10 mouse cellular contexts compared by ENCODE assay signal in genomic region chr10:21337191-21337590, GRCm38 (mm10). TPM values are rescaled to one million over a fixed set of nuclear protein-coding genes. Genes with fewer than 3 reads are reported as not detected.
DNase-seq lines count a peak whose midpoint lies in the region; ATAC-seq and TF ChIP-seq lines count a peak whose summit lies in the region.
"Had no signal": no experiment of that assay in that cellular context is flagged by ENCODE, and none has a peak within 500 bp of the region (broad histone marks: within the 10 kb centered on the region; RNA-seq: fewer than 3 reads in every experiment).

No protein-coding gene starts in this region.

- peaks cover 14% of the 10 kb centered on the region; the same call in 1 of the 2 replicates for H3K36me3 ChIP-seq in midbrain, postnatal 0 days (ENCODE audit: insufficient read depth, low read length)
- H3K36me3 ChIP-seq in midbrain, embryonic 15.5 days (replicated peaks) = peaks cover 11% of the 10 kb centered on the region
- H3K36me3 ChIP-seq in liver, embryonic 13.5 days = peaks cover 68% of the 10 kb centered on the region
- peaks cover 63% of the 10 kb centered on the region for H3K36me3 ChIP-seq in midbrain, embryonic 13.5 days

- no peak overlapping the region for H3K9ac ChIP-seq in midbrain, postnatal 0 days (replicated peaks; ENCODE audit: low read length, poor library complexity, severe bottlenecking)
- no peak overlapping the region for H3K9ac ChIP-seq in midbrain, embryonic 15.5 days
- no peak overlapping the region for H3K9ac ChIP-seq in liver, embryonic 13.5 days
- no peak overlapping the region for H3K9ac ChIP-seq in midbrain, embryonic 13.5 days (replicated peaks)

- H3K9me3 ChIP-seq in midbrain, postnatal 0 days (ENCODE audit: low read length) = no peaks in the 10 kb centered on the region
- no peaks in the 10 kb centered on the region for H3K9me3 ChIP-seq in midbrain, embryonic 15.5 days
- no peaks in the 10 kb centered on the region for H3K9me3 ChIP-seq in liver, embryonic 13.5 days (replicated peaks)
- no peaks in the 10 kb centered on the region for H3K9me3 ChIP-seq in midbrain, embryonic 13.5 days

- H3K4me1 ChIP-seq in midbrain, postnatal 0 days (ENCODE audit: insufficient read depth, low read length) = no peaks in the 10 kb centered on the region
- no peaks in the 10 kb centered on the region for H3K4me1 ChIP-seq in midbrain, embryonic 15.5 days
- H3K4me1 ChIP-seq in liver, embryonic 13.5 days (replicated peaks) = peaks cover 16% of the 10 kb centered on the region
- H3K4me1 ChIP-seq in midbrain, embryonic 13.5 days (replicated peaks) = peaks cover 3% of the 10 kb centered on the region; the same call in 1 of the 2 replicates

- peak; percentile 23 to 50 for DNase-seq in cerebellum, postnatal 14 days
- DNase-seq in cerebellum, adult 11 months = no peak
- peak; percentile 8 for DNase-seq in midbrain, postnatal 0 days (ENCODE audit: low spot score)
- peak; percentile 26 for DNase-seq in liver, embryonic 13.5 days
- DNase-seq in thymus, postnatal 14 days = peak; percentile 76
- DNase-seq in layer of hippocampus, postnatal 10 days (ENCODE audit: low spot score in 2 of 2) = no peak

- peak; percentile 59 for TF ChIP-seq CTCF in midbrain, postnatal 0 days (IDR thresholded peaks at IDR 0.05)

- no peak for ATAC-seq in midbrain, postnatal 0 days (ENCODE audit: low FRiP score)
- no peak for ATAC-seq in midbrain, embryonic 15.5 days (replicated peaks)
- no peak for ATAC-seq in liver, embryonic 13.5 days (ENCODE audit: low read depth)
- no peak for ATAC-seq in midbrain, embryonic 13.5 days

- 64% methylated on average over 2 of the region's 2 CpGs for WGBS in midbrain, postnatal 0 days
- 70% methylated on average over 2 of the region's 2 CpGs for WGBS in midbrain, embryonic 15.5 days
- 64% methylated on average over 2 of the region's 2 CpGs for WGBS in liver, embryonic 13.5 days (ENCODE audit: insufficient replicate concordance)
- WGBS in midbrain, embryonic 13.5 days = 70% methylated on average over 2 of the region's 2 CpGs

- no peak overlapping the region for H3K4me3 ChIP-seq in midbrain, postnatal 0 days (ENCODE audit: low read depth, low read length)
- H3K4me3 ChIP-seq in midbrain, embryonic 15.5 days = no peak overlapping the region
- H3K4me3 ChIP-seq in liver, embryonic 13.5 days (replicated peaks) = no peak overlapping the region
- no peak overlapping the region for H3K4me3 ChIP-seq in midbrain, embryonic 13.5 days (replicated peaks)

- no peak overlapping the region for H3K4me2 ChIP-seq in midbrain, postnatal 0 days (ENCODE audit: low read depth, low read length, poor library complexity, severe bottlenecking)
- no peak overlapping the region for H3K4me2 ChIP-seq in midbrain, embryonic 15.5 days
- H3K4me2 ChIP-seq in liver, embryonic 13.5 days = no peak overlapping the region
- H3K4me2 ChIP-seq in midbrain, embryonic 13.5 days (replicated peaks) = no peak overlapping the region

- no peak overlapping the region for H3K27ac ChIP-seq in midbrain, postnatal 0 days (ENCODE audit: low read depth, low read length)
- no peak overlapping the region for H3K27ac ChIP-seq in midbrain, embryonic 15.5 days
- H3K27ac ChIP-seq in liver, embryonic 13.5 days = no peak overlapping the region
- no peak overlapping the region for H3K27ac ChIP-seq in midbrain, embryonic 13.5 days

- H3K27me3 ChIP-seq in midbrain, postnatal 0 days (ENCODE audit: insufficient read depth, low read length) = no peaks in the 10 kb centered on the region
- no peaks in the 10 kb centered on the region for H3K27me3 ChIP-seq in midbrain, embryonic 15.5 days (replicated peaks)
- H3K27me3 ChIP-seq in liver, embryonic 13.5 days = no peaks in the 10 kb centered on the region
- no peaks in the 10 kb centered on the region for H3K27me3 ChIP-seq in midbrain, embryonic 13.5 days

RNA-seq across cellular contexts. Expression of gene Aldh8a1, which starts 39.9 kb away (rescaled TPM):
- 0.11 TPM in 1 of 2 replicates, not detected in the other for total RNA-seq in midbrain, postnatal 0 days (2014; rRNA removed)
- polyA plus RNA-seq in midbrain, postnatal 0 days (2015; fragmentation: Nextera tagmentation; extraction: Ambion mirVana) = not detected in 2 replicates
- polyA plus RNA-seq in midbrain, embryonic 15.5 days (2015; fragmentation: Nextera tagmentation; extraction: Ambion mirVana) = 0.06 and 0.18 TPM in 2 replicates
- polyA plus RNA-seq in liver, embryonic 13.5 days (2015; fragmentation: Nextera tagmentation; extraction: Ambion mirVana) = 10.8 and 14.6 TPM in 2 replicates
- polyA plus RNA-seq in midbrain, embryonic 13.5 days (2015; fragmentation: Nextera tagmentation; extraction: Ambion mirVana) = 0.17 TPM in 2 replicates
- total RNA-seq in layer of hippocampus, postnatal 10 days (2021) = under 1 TPM in 1 of 2 experiments, not detected in 1; 0.34 TPM
- total RNA-seq: hematopoietic stem cell, adult 5-6 weeks had no signal
- polyA plus RNA-seq: neural tube, embryonic 11.5 days had no signal

RNA-seq across cellular contexts. Expression of gene Hbs1l, which starts 41.4 kb away (rescaled TPM):
- total RNA-seq in midbrain, postnatal 0 days (2014; rRNA removed) = 59.1 and 93.8 TPM in 2 replicates
- polyA plus RNA-seq in midbrain, postnatal 0 days (2015; fragmentation: Nextera tagmentation; extraction: Ambion mirVana) = 69.3 and 72.2 TPM in 2 replicates
- 84.8 and 91.5 TPM in 2 replicates for polyA plus RNA-seq in midbrain, embryonic 15.5 days (2015; fragmentation: Nextera tagmentation; extraction: Ambion mirVana)
- 67.3 and 81.0 TPM in 2 replicates for polyA plus RNA-seq in liver, embryonic 13.5 days (2015; fragmentation: Nextera tagmentation; extraction: Ambion mirVana)
- 104 and 112 TPM in 2 replicates for polyA plus RNA-seq in midbrain, embryonic 13.5 days (2015; fragmentation: Nextera tagmentation; extraction: Ambion mirVana)
- 10 to 100 TPM; 80.4 to 93.6 TPM for total RNA-seq in layer of hippocampus, postnatal 10 days (2021)

Comparison
In these comparisons a context has a peak if more than half of its experiments do, and no peak if none do; other contexts are left out.
1. DNase-seq: peak in cerebellum, postnatal 14 days (2 of 2), midbrain, postnatal 0 days (single experiment), liver, embryonic 13.5 days (single experiment) and thymus, postnatal 14 days (single experiment); none in cerebellum, adult 11 months (single experiment) and layer of hippocampus, postnatal 10 days (0 of 2).
2. RNA of gene Aldh8a1, which starts 39.9 kb away (polyA plus RNA-seq): 10.8 to 14.6 TPM in liver, embryonic 13.5 days; 0.06 to 0.18 TPM in midbrain, embryonic 15.5 days, 0.17 TPM in midbrain, embryonic 13.5 days and not detected in midbrain, postnatal 0 days; every median in the first group is over 10 times any median in the second.